Mouse (Mus musculus) cerebellum, adult 2 months (tissue): Measurements from ENCODE around the gene Otogl.

ENCODE experiments used
- CTCF ChIP-seq: fragments of 200-500 bp; IDR thresholded peaks from 2 replicates; pipeline ENCODE4 v1.5.1; 2011; ENCODE audit warnings: low read depth, mild to moderate bottlenecking, control low read depth, low read length, moderate library complexity, borderline replicate concordance; ENCODE audit not compliant: insufficient read depth
- POLR2A ChIP-seq: fragments of 200-500 bp; IDR thresholded peaks from 2 replicates; pipeline ENCODE4 v1.6.1; 2011; ENCODE audit warnings: low read length, control low read depth, borderline replicate concordance; ENCODE audit not compliant: insufficient read depth

GRCm38 (mm10) chr10:107859220-107859619 lies 52.7 kb downstream of the Otogl start:
- TF ChIP-seq CTCF (no peak), POLR2A (no peak)
